Mouse (Mus musculus) T-helper 2 cell (primary cell): ENCODE results near the gene Col28a1.

Source experiments
- in situ Hi-C: fragments of 300-600 bp; cut with MboI, MseI; formaldehyde crosslinking; loops from one replicate; pipeline ENCODE4 v1.15.1; 2025; ENCODE audit warnings: high pct_unique_total_duplicates

The Col28a1 gene

GRCm38 (mm10) chr6:8126545-8126944, 65.9 kb downstream of the Col28a1 start:
- in situ Hi-C loops, result no loop called here

GRCm38 (mm10) chr6:8119116-8119515, 73.3 kb downstream of the Col28a1 start:
- in situ Hi-C loops, result no loop called here

GRCm38 (mm10) chr6:8118577-8118976, 73.8 kb downstream of the Col28a1 start:
- in situ Hi-C loops, result no loop called here

- in situ Hi-C loops, result no loop called here
Observed at GRCm38 (mm10) chr6:8105870-8106706, 86.3 kb downstream of the Col28a1 start.

- in situ Hi-C loops, result no loop called here
Observed at GRCm38 (mm10) chr6:8101224-8101623, 91.2 kb downstream of the Col28a1 start.

GRCm38 (mm10) chr6:8095856-8096255, 96.6 kb downstream of the Col28a1 start:
- in situ Hi-C loops, result no loop called here

- in situ Hi-C loops, result no loop called here
Observed at GRCm38 (mm10) chr6:8094160-8094953, 98.1 kb downstream of the Col28a1 start.

- in situ Hi-C loops, result no loop called here
Observed at GRCm38 (mm10) chr6:8093556-8093955, 98.9 kb downstream of the Col28a1 start.

GRCm38 (mm10) chr6:8086847-8087246, 105.6 kb downstream of the Col28a1 start:
- in situ Hi-C loops, result loop anchor here (5.0 kb wide), 1 partner anchor 355 kb away; no protein-coding TSS in a partner anchor

- in situ Hi-C loops, result loop anchor here (5.0 kb wide), 1 partner anchor 353 kb away; no protein-coding TSS in a partner anchor
Observed at GRCm38 (mm10) chr6:8084806-8085205, 107.6 kb downstream of the Col28a1 start.

GRCm38 (mm10) chr6:8083196-8083595, 109.2 kb downstream of the Col28a1 start:
- in situ Hi-C loops, result no loop called here

GRCm38 (mm10) chr6:8077572-8078146, 114.8 kb downstream of the Col28a1 start:
- in situ Hi-C loops, result no loop called here

GRCm38 (mm10) chr6:8074914-8075313, 117.5 kb downstream of the Col28a1 start:
- in situ Hi-C loops, result loop anchor here (25.0 kb wide), 1 partner anchor 1487 kb away; no protein-coding TSS in a partner anchor

GRCm38 (mm10) chr6:8068979-8069378, 123.4 kb downstream of the Col28a1 start:
- in situ Hi-C loops, result loop anchor here (25.0 kb wide), 1 partner anchor 1493 kb away; no protein-coding TSS in a partner anchor

GRCm38 (mm10) chr6:8068394-8068793, 124.0 kb downstream of the Col28a1 start:
- in situ Hi-C loops, result loop anchor here (25.0 kb wide), 1 partner anchor 1494 kb away; no protein-coding TSS in a partner anchor

GRCm38 (mm10) chr6:8067124-8067523, 125.3 kb downstream of the Col28a1 start:
- in situ Hi-C loops, result loop anchor here (25.0 kb wide), 1 partner anchor 1495 kb away; no protein-coding TSS in a partner anchor

- in situ Hi-C loops, result loop anchor here (25.0 kb wide), 1 partner anchor 1496 kb away; no protein-coding TSS in a partner anchor
Observed at GRCm38 (mm10) chr6:8066208-8066607, 126.2 kb downstream of the Col28a1 start.

GRCm38 (mm10) chr6:8059199-8059598, 133.2 kb downstream of the Col28a1 start:
- in situ Hi-C loops, result loop anchor here (25.0 kb wide), 1 partner anchor 1503 kb away; no protein-coding TSS in a partner anchor

- in situ Hi-C loops, result no loop called here
Observed at GRCm38 (mm10) chr6:8048216-8048615, 144.2 kb downstream of the Col28a1 start.

GRCm38 (mm10) chr6:8046446-8046845, 146.0 kb downstream of the Col28a1 start:
- in situ Hi-C loops, result no loop called here

GRCm38 (mm10) chr6:8045825-8046224, 146.6 kb downstream of the Col28a1 start:
- in situ Hi-C loops, result no loop called here

- in situ Hi-C loops, result no loop called here
Observed at GRCm38 (mm10) chr6:8028711-8029110, 163.7 kb downstream of the Col28a1 start.
